Mouse (Mus musculus) cerebral cortex, adult 2 months (tissue): ENCODE measurements around the gene Mrps24.

Source experiments
- WGBS: fragments of 180-500 bp; shearing (Covaris S2); methylation state at CpG from one replicate; pipeline ENCODE4 v1.1.7; 2018; 5-methylcytosine and 5-hydroxymethylcytosine counted together

Gene Mrps24

DNA sequence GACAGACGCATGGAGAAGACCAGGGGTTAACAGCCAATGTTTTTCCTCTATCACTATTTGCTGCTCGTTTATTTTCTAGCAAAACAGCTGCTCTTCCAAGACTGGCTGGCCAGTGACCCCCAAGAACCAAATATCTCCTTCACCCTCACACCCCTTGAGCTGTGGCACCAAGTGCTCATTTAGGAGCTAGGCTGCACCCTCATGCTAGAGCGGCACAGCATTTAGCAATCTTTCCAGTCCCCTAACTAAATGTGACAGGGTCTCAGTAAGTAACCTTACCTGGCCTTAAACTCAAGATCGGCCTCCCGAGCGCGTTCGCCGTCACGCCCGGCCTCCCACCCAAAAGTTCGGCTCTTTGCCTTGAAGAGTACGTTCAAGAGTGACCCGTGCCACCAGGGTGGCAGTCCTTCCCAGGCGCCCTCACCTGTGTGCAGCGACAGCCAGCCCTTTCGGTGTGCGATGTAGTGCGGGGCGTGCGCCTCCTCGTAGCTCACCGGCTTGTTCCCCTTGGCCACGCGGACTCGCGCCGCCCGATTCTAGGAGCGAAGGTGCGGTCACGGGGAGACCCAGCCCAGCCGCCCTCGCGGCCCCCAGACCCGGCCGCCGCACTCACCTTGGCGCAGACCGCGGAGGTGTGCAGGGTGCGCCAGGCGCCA lies 8.5 kb downstream of the Mrps24 start:
- WGBS: under 1% methylated on average over 43 of the region's 43 CpGs

DNA sequence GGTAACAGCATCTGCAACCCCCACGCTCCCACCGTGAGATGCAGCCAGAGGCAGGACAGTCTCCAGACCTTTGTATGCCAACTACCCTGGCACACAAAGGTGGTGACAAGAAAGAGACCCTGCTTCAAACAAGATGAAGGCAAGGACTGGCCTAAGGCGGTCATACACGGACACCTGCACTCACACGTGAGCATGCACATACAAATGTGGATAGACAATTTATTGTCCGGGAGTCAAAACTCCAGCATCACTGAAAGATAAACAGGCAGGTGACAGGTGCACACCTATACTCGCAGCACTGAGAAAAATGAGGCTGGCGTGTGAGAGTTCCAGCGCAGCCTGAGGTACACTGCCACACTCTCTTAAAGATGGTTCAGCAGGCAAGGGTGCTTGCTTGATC lies 9.5 kb downstream of the Mrps24 start:
- WGBS: 84% methylated on average over 9 of the region's 9 CpGs

GRCm38 (mm10) chr11:5703341-5703740 lies 12.1 kb downstream of the Mrps24 start:
- WGBS: 91% methylated on average over 1 of the region's 1 CpGs

DNA sequence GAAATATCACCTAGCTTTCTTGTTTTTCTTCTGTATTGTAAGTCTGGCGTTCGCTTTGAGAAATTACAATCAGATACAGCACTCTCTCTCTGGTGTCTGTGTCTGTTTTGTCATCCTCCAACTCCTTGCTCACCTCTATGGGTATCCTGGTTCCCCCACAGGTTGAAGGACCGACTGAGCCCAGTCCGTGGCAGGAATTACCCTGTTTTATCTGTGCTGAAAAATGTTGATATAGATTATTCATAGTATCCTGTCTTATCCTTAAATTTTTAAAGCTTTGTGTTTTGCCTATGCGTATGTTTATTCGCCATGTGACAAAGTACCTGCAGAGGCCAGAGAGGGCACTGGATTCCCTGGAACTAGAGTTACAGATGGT lies 12.5 kb downstream of the Mrps24 start:
- 92% methylated on average over 6 of the region's 6 CpGs for WGBS

DNA sequence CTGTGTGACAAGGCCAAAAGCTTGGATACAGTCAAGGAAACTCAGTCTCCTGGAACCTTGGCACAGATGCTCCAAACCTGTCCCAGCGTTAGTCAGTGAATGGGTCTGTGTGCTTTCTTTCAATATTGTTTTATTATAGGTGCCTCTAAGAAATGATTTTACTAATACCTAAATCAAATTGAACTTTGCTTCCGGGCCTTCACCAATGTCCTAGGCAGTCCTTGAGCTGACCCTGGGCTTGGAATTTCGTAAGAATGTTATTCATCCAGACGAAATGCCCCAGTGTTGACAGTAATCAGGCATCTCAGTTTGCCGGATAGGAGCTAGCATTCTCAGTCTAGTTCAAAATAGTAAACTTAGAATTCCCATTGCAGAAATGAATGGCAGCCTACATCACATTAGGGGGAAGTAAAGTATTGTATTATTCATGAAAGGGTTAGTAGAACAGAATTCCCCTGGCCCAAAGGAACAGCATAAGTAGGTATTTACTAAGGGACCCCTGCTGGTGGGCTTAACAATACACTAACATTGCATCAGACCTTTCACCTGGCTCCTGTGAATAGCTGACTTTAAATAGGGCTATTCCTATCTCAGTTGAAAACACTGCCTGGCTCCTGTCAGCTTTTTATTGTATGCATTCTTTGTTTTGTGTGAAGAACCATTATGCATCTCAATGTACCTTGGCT lies 13.1 kb downstream of the Mrps24 start:
- WGBS: 70% methylated on average over 5 of the region's 5 CpGs

- 100% methylated on average over 1 of the region's 1 CpGs for WGBS
Measured at GRCm38 (mm10) chr11:5701821-5702220, 13.7 kb downstream of the Mrps24 start.

DNA sequence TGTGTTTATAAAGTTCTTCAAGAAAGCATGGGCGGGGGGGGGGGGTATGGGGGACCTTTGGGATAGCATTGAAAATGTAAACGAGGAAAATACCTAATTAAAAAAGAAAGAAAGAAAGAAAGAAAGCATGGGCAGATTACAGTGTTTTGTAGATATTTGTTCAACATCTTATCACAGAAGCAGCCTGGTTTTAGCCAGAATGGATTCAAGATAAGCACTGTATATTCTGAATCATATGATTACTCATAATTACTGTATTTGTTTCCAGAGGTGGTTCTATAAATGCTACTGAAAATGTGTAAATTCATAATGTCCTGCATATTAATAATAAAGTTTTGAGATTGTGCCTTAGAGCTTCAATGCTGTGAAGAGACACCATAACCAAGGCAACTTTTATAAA lies 14.2 kb downstream of the Mrps24 start:
- 50% methylated on average over 2 of the region's 2 CpGs for WGBS

DNA sequence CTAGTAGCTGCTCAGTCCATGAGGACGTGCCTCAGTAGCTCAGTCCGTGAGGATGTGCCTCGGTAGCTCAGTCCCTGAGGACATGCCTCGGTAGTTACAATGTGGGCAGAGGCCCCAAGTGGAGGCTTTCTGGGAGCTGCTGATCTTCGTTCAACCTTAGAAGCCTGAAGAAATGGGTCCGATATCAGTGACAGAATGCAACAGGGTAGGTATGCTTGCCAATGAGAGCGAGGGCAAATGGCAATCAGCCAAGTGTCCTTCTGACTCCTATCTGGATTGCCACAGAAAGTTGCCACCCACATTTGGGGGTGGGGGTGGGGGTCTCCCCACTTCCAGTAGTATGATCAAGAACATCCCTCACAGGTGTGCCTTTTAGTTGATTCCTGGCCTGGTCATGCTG lies 14.7 kb downstream of the Mrps24 start:
- 90% methylated on average over 7 of the region's 7 CpGs for WGBS

DNA sequence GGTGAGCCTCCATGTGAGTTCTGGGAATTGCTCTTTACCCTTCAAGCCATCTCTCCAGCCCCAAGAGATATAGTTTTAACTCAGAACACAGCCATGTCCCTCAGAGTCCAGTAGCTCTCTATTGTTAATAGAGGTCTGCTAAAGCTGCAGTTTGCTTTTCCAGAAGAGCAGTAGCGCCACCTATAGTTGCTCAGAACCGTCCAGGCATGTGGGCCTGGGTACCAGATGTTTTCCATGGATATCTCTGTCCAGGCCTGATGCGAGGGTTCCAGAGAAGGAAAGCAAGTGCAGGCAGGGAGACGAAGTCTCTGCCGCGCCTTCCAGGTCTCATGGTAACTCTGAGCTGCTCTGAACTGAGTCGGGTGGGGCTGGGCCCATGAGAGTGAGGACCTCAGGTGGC lies 23.7 kb downstream of the Mrps24 start:
- WGBS: 51% methylated on average over 7 of the region's 7 CpGs

- 51% methylated on average over 7 of the region's 7 CpGs for WGBS
Measured at GRCm38 (mm10) chr11:5684283-5684682, 31.2 kb downstream of the Mrps24 start.

DNA sequence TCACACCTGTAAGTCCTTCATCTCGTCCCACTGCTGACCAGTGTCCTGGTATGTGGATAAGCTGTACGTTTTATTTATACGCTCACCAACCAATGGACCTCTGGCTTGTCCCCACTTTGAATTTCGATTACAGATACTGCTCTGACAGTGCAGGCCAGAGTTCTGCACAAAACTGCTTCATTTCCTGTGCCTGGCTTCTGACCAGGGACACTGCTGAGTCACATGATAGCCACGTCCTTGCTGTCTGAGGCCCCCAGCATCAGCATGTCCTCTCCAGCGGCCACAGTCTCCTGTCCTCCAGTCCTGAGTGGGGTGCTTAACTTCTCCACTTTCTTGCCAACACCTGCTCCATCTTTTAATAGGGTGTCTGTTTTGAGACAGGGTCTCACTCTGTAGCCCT lies 32.9 kb downstream of the Mrps24 start:
- WGBS: 66% methylated on average over 6 of the region's 6 CpGs
